Mouse (Mus musculus) MEL (cell line): ENCODE results near the gene Il2ra. TPM values are rescaled to one million over a fixed set of nuclear protein-coding genes. Genes with fewer than 3 reads are reported as not detected.

ENCODE experiments used
- DNase-seq: peaks from one replicate; pipeline ENCODE4 v3.0.0; 2011; ENCODE audit warnings: low read depth, low spot score
- H3K27ac ChIP-seq: 2 replicates; pipeline ENCODE4 v1.5.1; 2012; ENCODE audit warnings: low read depth, mild to moderate bottlenecking, control low read depth, low read length, moderate library complexity; ENCODE audit not compliant: control insufficient read depth
- H3K27me3 ChIP-seq, 2 experiments: fragments of 150-350 bp in 1 of 2; sonication (generic) in 1 of 2; 2 replicates each; pipeline ENCODE4 v1.6.1; 2012; ENCODE audit warnings: low read length in 2 of 2, mild to moderate bottlenecking in 2 of 2, improper control_type of control experiment in 1 of 2, moderate library complexity in 1 of 2; ENCODE audit not compliant: insufficient read depth in 2 of 2, control insufficient read depth in 1 of 2
- H3K36me3 ChIP-seq, 2 experiments: 2 replicates each; pipeline ENCODE4 v1.6.1; 2012 to 2014; ENCODE audit warnings: low read length in 2 of 2, improper control_type of control experiment in 1 of 2, inconsistent platforms in 1 of 2, mild to moderate bottlenecking in 1 of 2; ENCODE audit not compliant: insufficient read depth in 2 of 2, control insufficient read depth in 1 of 2
- H3K4me1 ChIP-seq, 2 experiments: fragments of 150-350 bp in 1 of 2; sonication (generic) in 1 of 2; 2 replicates each; pipeline ENCODE4 v1.6.1; 2012; ENCODE audit warnings: low read length in 2 of 2, improper control_type of control experiment in 1 of 2, mild to moderate bottlenecking in 1 of 2; ENCODE audit not compliant: insufficient read depth in 2 of 2, control insufficient read depth in 1 of 2
- H3K4me3 ChIP-seq, 2 experiments: fragments of 150-350 bp in 1 of 2; sonication (generic) in 1 of 2; 2 replicates each; pipeline ENCODE4 v1.5.1; 2012; ENCODE audit warnings: low read depth in 2 of 2, low read length in 2 of 2, mild to moderate bottlenecking in 2 of 2, moderate library complexity in 2 of 2, control low read depth in 1 of 2, improper control_type of control experiment in 1 of 2; ENCODE audit not compliant: control insufficient read depth in 1 of 2, insufficient read depth in 1 of 2
- H3K79me2 ChIP-seq: 2 replicates; pipeline ENCODE4 v1.6.1; 2012; ENCODE audit warnings: mild to moderate bottlenecking, low read length, moderate library complexity; ENCODE audit not compliant: control insufficient read depth, poor library complexity, insufficient read depth
- H3K9ac ChIP-seq: 2 replicates; pipeline ENCODE4 v1.6.1; 2012; ENCODE audit warnings: low read depth, mild to moderate bottlenecking, control low read depth, low read length, moderate library complexity; ENCODE audit not compliant: control insufficient read depth, poor library complexity, severe bottlenecking
- H3K9me3 ChIP-seq: fragments of 150-350 bp; sonication (generic); replicated peaks from 2 replicates; pipeline ENCODE4 v1.6.1; 2012; ENCODE audit warnings: mild to moderate bottlenecking, low read length, improper control_type of control experiment, moderate library complexity; ENCODE audit not compliant: insufficient read depth
- BHLHE40 ChIP-seq: IDR thresholded peaks from 2 replicates; pipeline ENCODE4 v1.6.1; 2012; ENCODE audit warnings: low read depth, mild to moderate bottlenecking, inconsistent platforms, low read length, improper control_type of control experiment, borderline replicate concordance
- CHD1 ChIP-seq: IDR thresholded peaks from 2 replicates; pipeline ENCODE4 v1.6.1; 2012; ENCODE audit warnings: low read depth, mild to moderate bottlenecking, inconsistent platforms, low read length, improper control_type of control experiment
- CHD2 ChIP-seq: IDR thresholded peaks from 2 replicates; pipeline ENCODE4 v1.6.1; 2011; ENCODE audit warnings: low read length, improper control_type of control experiment
- E2F4 ChIP-seq: IDR thresholded peaks from 2 replicates; pipeline ENCODE4 v1.6.1; 2011; ENCODE audit warnings: low read depth, low read length, improper control_type of control experiment, borderline replicate concordance
- ELF1 ChIP-seq: IDR thresholded peaks from 2 replicates; pipeline ENCODE4 v1.6.1; 2014; ENCODE audit warnings: low read depth, mild to moderate bottlenecking, inconsistent platforms, low read length, improper control_type of control experiment, moderate library complexity
- ETS1 ChIP-seq: IDR thresholded peaks from 2 replicates; pipeline ENCODE4 v1.6.1; 2012; ENCODE audit warnings: low read depth, mild to moderate bottlenecking, inconsistent platforms, low read length, improper control_type of control experiment, moderate library complexity
- MAX ChIP-seq: IDR thresholded peaks from 2 replicates; pipeline ENCODE4 v1.6.1; 2011; ENCODE audit warnings: low read length, improper control_type of control experiment
- MAZ ChIP-seq: IDR thresholded peaks from 2 replicates; pipeline ENCODE4 v1.6.1; 2012; ENCODE audit warnings: low read depth, mild to moderate bottlenecking, inconsistent platforms, low read length, improper control_type of control experiment
- MEF2A ChIP-seq: IDR thresholded peaks from 2 replicates; pipeline ENCODE4 v1.6.1; 2014; ENCODE audit warnings: low read depth, mild to moderate bottlenecking, inconsistent platforms, low read length, improper control_type of control experiment; ENCODE audit not compliant: poor library complexity, insufficient replicate concordance, severe bottlenecking; ENCODE audit errors: extremely low read depth
- MXI1 ChIP-seq: IDR thresholded peaks from 2 replicates; pipeline ENCODE4 v1.6.1; 2011; ENCODE audit warnings: mild to moderate bottlenecking, low read depth, low read length, improper control_type of control experiment
- MYB ChIP-seq: IDR thresholded peaks from 2 replicates; pipeline ENCODE4 v1.6.1; 2011; ENCODE audit warnings: mild to moderate bottlenecking, low read depth, low read length, improper control_type of control experiment
- NELFE ChIP-seq: IDR thresholded peaks from 2 replicates; pipeline ENCODE4 v1.6.1; 2011; ENCODE audit warnings: low read depth, low read length, improper control_type of control experiment
- POLR2A ChIP-seq, 2 experiments: IDR thresholded peaks; 2 replicates each; pipeline ENCODE4 v1.6.1; 2011 to 2012; ENCODE audit warnings: low read length in 2 of 2, mild to moderate bottlenecking in 2 of 2, control low read depth in 1 of 2, improper control_type of control experiment in 1 of 2, low read depth in 1 of 2, moderate library complexity in 1 of 2; ENCODE audit not compliant: control insufficient read depth in 1 of 2, insufficient read depth in 1 of 2, poor library complexity in 1 of 2
- POLR2AphosphoS5 ChIP-seq: IDR thresholded peaks from 2 replicates; pipeline ENCODE4 v1.6.1; 2012; ENCODE audit warnings: low read depth, borderline replicate concordance, mild to moderate bottlenecking, inconsistent platforms, low read length, moderate library complexity, mixed read lengths
- RAD21 ChIP-seq: IDR thresholded peaks from 2 replicates; pipeline ENCODE4 v1.6.1; 2011; ENCODE audit warnings: mild to moderate bottlenecking, low read depth, low read length, improper control_type of control experiment
- RCOR1 ChIP-seq: IDR thresholded peaks from 2 replicates; pipeline ENCODE4 v1.6.1; 2012; ENCODE audit warnings: low read depth, mild to moderate bottlenecking, inconsistent platforms, low read length, improper control_type of control experiment
- SIN3A ChIP-seq: IDR thresholded peaks from 2 replicates; pipeline ENCODE4 v1.6.1; 2012; ENCODE audit warnings: low read length, improper control_type of control experiment, inconsistent platforms
- SMC3 ChIP-seq: IDR thresholded peaks from 2 replicates; pipeline ENCODE4 v1.6.1; 2011; ENCODE audit warnings: low read depth, low read length, improper control_type of control experiment
- TAL1 ChIP-seq: IDR thresholded peaks from 2 replicates; pipeline ENCODE4 v1.6.1; 2012; ENCODE audit warnings: mild to moderate bottlenecking, inconsistent platforms, low read length, moderate library complexity, mixed read lengths
- TBP ChIP-seq: IDR thresholded peaks from 2 replicates; pipeline ENCODE4 v1.8.0; 2011; ENCODE audit warnings: low read depth, low read length, improper control_type of control experiment
- TCF12 ChIP-seq: IDR thresholded peaks from 2 replicates; pipeline ENCODE4 v1.6.1; 2014; ENCODE audit warnings: low read depth, mild to moderate bottlenecking, inconsistent platforms, low read length, improper control_type of control experiment, moderate library complexity
- USF1 ChIP-seq: IDR thresholded peaks from 2 replicates; pipeline ENCODE4 v1.6.1; 2014; ENCODE audit warnings: low read depth, mild to moderate bottlenecking, inconsistent platforms, low read length, improper control_type of control experiment, moderate library complexity
- USF2 ChIP-seq, 2 experiments: IDR thresholded peaks; 2 replicates each; pipeline ENCODE4 v1.6.1; 2011 to 2012; ENCODE audit warnings: improper control_type of control experiment in 2 of 2, low read length in 2 of 2, borderline replicate concordance in 1 of 2, inconsistent platforms in 1 of 2, low read depth in 1 of 2, mild to moderate bottlenecking in 1 of 2; ENCODE audit not compliant: insufficient read depth in 1 of 2
- ZC3H11A ChIP-seq: IDR thresholded peaks from 2 replicates; pipeline ENCODE4 v1.6.1; 2012; ENCODE audit warnings: low read depth, mild to moderate bottlenecking, inconsistent platforms, low read length, improper control_type of control experiment
- ZMIZ1 ChIP-seq: IDR thresholded peaks from 2 replicates; pipeline ENCODE4 v1.6.1; 2012; ENCODE audit warnings: low read depth, mild to moderate bottlenecking, inconsistent platforms, low read length, improper control_type of control experiment, moderate library complexity
- ZNF384 ChIP-seq: IDR thresholded peaks from 2 replicates; pipeline ENCODE4 v1.6.1; 2012; ENCODE audit warnings: low read depth, mild to moderate bottlenecking, inconsistent platforms, low read length, improper control_type of control experiment
- polyA plus RNA-seq, 2 experiments: library from polyadenylated mRNA; stranded (reverse) in 1 of 2; unstranded in 1 of 2; fragments of >175 nt in 1 of 2; fragments of >200 nt in 1 of 2; gene quantifications; 2 replicates each; pipeline versions ENCODE4 v1.2.1 to v1.2.4; 2012; ENCODE audit warnings: low replicate concordance in 2 of 2, low read depth in 1 of 2; ENCODE audit not compliant: insufficient read length in 2 of 2, insufficient read depth in 1 of 2, missing spikeins in 1 of 2
- total RNA-seq: library from RNA; depleted of rRNA; stranded (reverse); fragments of 300-350 nt; gene quantifications from 2 replicates; pipeline ENCODE4 v1.2.3, GENCODE M21; 2012

Il2ra gene
- total and polyA plus RNA-seq, 3 experiments = not detected

GRCm38 (mm10) chr2:11645297-11645696 lies 2.7 kb downstream of the Il2ra start:
- H3K79me2 ChIP-seq = no peaks in the 10 kb centered on the region
- no peak overlapping the region for H3K9ac ChIP-seq
- H3K27ac ChIP-seq = no peak overlapping the region
- no peaks in the 10 kb centered on the region for H3K36me3 ChIP-seq
- peaks cover 0 to 1% of the 10 kb centered on the region in 2 experiments; a peak in 2 of 4 replicates for H3K27me3 ChIP-seq
- no peaks in the 10 kb centered on the region for H3K4me1 ChIP-seq
- H3K9me3 ChIP-seq = no peaks in the 10 kb centered on the region
- TF ChIP-seq ZMIZ1 (no peak), MAX (no peak), MYB (no peak), RAD21 (no peak)
- no peak overlapping the region for H3K4me3 ChIP-seq
- DNase-seq = no peak

GRCm38 (mm10) chr2:11651476-11651875 lies 8.9 kb downstream of the Il2ra start:
- DNase-seq = no peak
- Histone ChIP-seq H3K9me3 (no peaks in the 10 kb centered on the region), H3K4me1 (no peaks in the 10 kb centered on the region), H3K27me3 (peaks cover 0 to 2% of the 10 kb centered on the region in 2 experiments; a peak in 2 of 4 replicates), H3K4me3 (no peak overlapping the region), H3K9ac (no peak overlapping the region), H3K36me3 (no peaks in the 10 kb centered on the region), H3K79me2 (no peaks in the 10 kb centered on the region)
- TF ChIP-seq POLR2AphosphoS5 = no peak
- no peak for TF ChIP-seq ETS1
- TF ChIP-seq ZNF384 = no peak
- TF ChIP-seq MXI1 = no peak
- no peak for TF ChIP-seq CHD1
- no peak for TF ChIP-seq CHD2
- no peak for TF ChIP-seq RCOR1
- no peak for TF ChIP-seq USF2 (IDR thresholded peaks at IDR 0.05; ENCODE audit: borderline replicate concordance in 1 of 2, insufficient read depth in 1 of 2, low read depth in 1 of 2, low read length in 2 of 2)
- no peak for TF ChIP-seq NELFE
- TF ChIP-seq POLR2A (IDR thresholded peaks at IDR 0.05; ENCODE audit: control insufficient read depth in 1 of 2, insufficient read depth in 1 of 2, low read depth in 1 of 2, low read length in 2 of 2, poor library complexity in 1 of 2) = no peak
- no peak for TF ChIP-seq ELF1
- TF ChIP-seq, all 39 proteins: peak for 0
- H3K27ac ChIP-seq = no peak overlapping the region

GRCm38 (mm10) chr2:11652196-11652595 lies 9.6 kb downstream of the Il2ra start:
- no peak overlapping the region for H3K9ac ChIP-seq
- H3K4me3 ChIP-seq = no peak overlapping the region
- H3K27ac ChIP-seq = no peak overlapping the region
- no peaks in the 10 kb centered on the region for H3K9me3 ChIP-seq
- no peaks in the 10 kb centered on the region for H3K36me3 ChIP-seq
- no peak for DNase-seq
- no peaks in the 10 kb centered on the region for H3K79me2 ChIP-seq
- H3K27me3 ChIP-seq = peaks cover 0 to 2% of the 10 kb centered on the region in 2 experiments; a peak in 2 of 4 replicates
- H3K4me1 ChIP-seq = no peaks in the 10 kb centered on the region
- TF ChIP-seq BHLHE40 = no peak
- no peak for TF ChIP-seq SIN3A
- TF ChIP-seq SMC3 = no peak
- no peak for TF ChIP-seq ZMIZ1
- TF ChIP-seq TAL1 = no peak
- no peak for TF ChIP-seq E2F4
- TF ChIP-seq USF1 = no peak
- no peak for TF ChIP-seq CHD2
- TF ChIP-seq TBP = no peak
- no peak for TF ChIP-seq CHD1
- TF ChIP-seq TCF12 = no peak
- no peak for TF ChIP-seq MEF2A
- TF ChIP-seq POLR2A (IDR thresholded peaks at IDR 0.05; ENCODE audit: control insufficient read depth in 1 of 2, insufficient read depth in 1 of 2, low read depth in 1 of 2, low read length in 2 of 2, poor library complexity in 1 of 2) = no peak
- no peak for TF ChIP-seq MAX
- no peak for TF ChIP-seq USF2 (IDR thresholded peaks at IDR 0.05; ENCODE audit: borderline replicate concordance in 1 of 2, insufficient read depth in 1 of 2, low read depth in 1 of 2, low read length in 2 of 2)
- no peak for TF ChIP-seq ZC3H11A
- TF ChIP-seq MAZ = no peak
